Comparison of ENCODE assay signal across 26 mouse cellular contexts in genomic region chr12:69831239-69831910, GRCm38 (mm10). TPM values are rescaled to one million over a fixed set of nuclear protein-coding genes. Genes with fewer than 3 reads are reported as not detected.
"Had no signal": no experiment of that assay in that cellular context is flagged by ENCODE, and none has a peak within 500 bp of the region (broad histone marks: within the 10 kb centered on the region; RNA-seq: fewer than 3 reads in every experiment).

No protein-coding gene starts in this region.

- H3K9me3 ChIP-seq: heart, embryonic 13.5 days; heart, embryonic 15.5 days; hindbrain, embryonic 13.5 days; hindbrain, embryonic 15.5 days; kidney, embryonic 15.5 days; limb, embryonic 10.5 days; limb, embryonic 12.5 days; liver, embryonic 12.5 days had no signal

- H3K27me3 ChIP-seq: heart, embryonic 13.5 days; heart, embryonic 15.5 days; hindbrain, embryonic 13.5 days; hindbrain, embryonic 15.5 days; kidney, embryonic 15.5 days; limb, embryonic 12.5 days; liver, embryonic 12.5 days had no signal

- DNase-seq: gastrocnemius, postnatal 14 days; gastrocnemius, postnatal 36 days; heart, adult 2 months; heart, postnatal 14 days; heart, postnatal 36 days; kidney, adult 11 months; kidney, adult 2 months; kidney, adult 9 months; kidney, postnatal 14 days; kidney, postnatal 36 days; layer of hippocampus, adult 9-11 months; liver had no signal

- H3K4me2 ChIP-seq: heart, embryonic 11.5 days; heart, embryonic 13.5 days; heart, embryonic 15.5 days; hindbrain, embryonic 13.5 days; hindbrain, embryonic 15.5 days; kidney, embryonic 15.5 days; limb, embryonic 12.5 days; liver, embryonic 12.5 days had no signal

- H3K27ac ChIP-seq: heart, adult 2 months; heart, embryonic 13.5 days; heart, embryonic 15.5 days; hindbrain, embryonic 13.5 days; hindbrain, embryonic 15.5 days; hindbrain, postnatal 0 days; kidney, embryonic 15.5 days; kidney, postnatal 0 days; limb, embryonic 10.5 days; limb, embryonic 12.5 days; liver, embryonic 12.5 days; liver, embryonic 14.5 days had no signal

- ATAC-seq: hindbrain, postnatal 0 days; intestine, embryonic 16.5 days; liver, embryonic 12.5 days had no signal

- H3K4me1 ChIP-seq: heart, embryonic 15.5 days; hindbrain, embryonic 13.5 days; hindbrain, embryonic 15.5 days; kidney, embryonic 15.5 days; limb, embryonic 10.5 days; limb, embryonic 12.5 days; liver, embryonic 12.5 days had no signal

- H3K4me3 ChIP-seq: heart, adult 2 months; heart, embryonic 13.5 days; heart, embryonic 15.5 days; hindbrain, embryonic 13.5 days; hindbrain, embryonic 15.5 days; kidney, embryonic 15.5 days; limb, embryonic 10.5 days; limb, embryonic 12.5 days; liver, embryonic 12.5 days had no signal

- H3K9ac ChIP-seq: heart, embryonic 13.5 days; heart, embryonic 15.5 days; hindbrain, embryonic 13.5 days; hindbrain, embryonic 15.5 days; kidney, embryonic 15.5 days; limb, embryonic 12.5 days; liver, embryonic 12.5 days; liver, embryonic 14.5 days had no signal

RNA-seq across cellular contexts. Expression of gene Cdkl1, which starts 40.3 kb away (rescaled TPM):
- total RNA-seq: hematopoietic stem cell, adult 5-6 weeks had no signal
